Mouse (Mus musculus): ENCODE results near the gene Snx22. TPM values are rescaled to one million over a fixed set of nuclear protein-coding genes. Genes with fewer than 3 reads are reported as not detected.
A peak's percentile ranks its signal among the peaks of the same experiment; 100 is the strongest.

Snx22 gene
- total and polyA plus RNA-seq, 3 experiments: 0.49 to 15.0 TPM; not detected in 1

DNA sequence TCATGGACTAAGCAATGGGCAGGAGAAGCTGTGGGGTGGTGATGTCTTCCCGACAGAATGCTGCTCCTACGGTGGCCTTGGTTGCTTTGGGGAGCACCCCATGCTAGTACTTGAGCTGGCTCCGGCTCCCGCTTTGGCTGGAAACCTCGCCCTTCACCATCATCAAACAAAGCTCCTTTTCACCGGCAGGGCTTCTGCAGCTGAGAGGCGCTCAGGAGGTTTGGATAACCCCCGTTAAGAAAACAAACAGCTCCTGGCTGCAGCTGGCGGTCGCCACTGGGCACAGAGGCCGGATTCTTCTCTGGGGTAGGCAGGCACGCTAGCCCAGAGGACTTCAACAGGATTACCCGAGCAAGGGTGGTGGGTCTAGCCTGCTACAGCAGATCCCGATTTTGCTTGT lies 9.0 kb upstream of the Snx22 start:
- Histone ChIP-seq H3K4me1 (ENCODE audit: insufficient read depth, low read depth, low read length) (no peaks in the 10 kb centered on the region), H3K9me3 (replicated peaks) (peaks cover 3% of the 10 kb centered on the region; the same call in 1 of the 2 replicates), H3K4me3 (ENCODE audit: low read depth, low read length) (no peak overlapping the region), H3K27me3 (ENCODE audit: insufficient read depth, low read length) (peaks cover 51% of the 10 kb centered on the region), H3K36me3 (replicated peaks) (no peaks in the 10 kb centered on the region)
- TF ChIP-seq GATA2 (IDR thresholded peaks at IDR 0.05; ENCODE audit: borderline replicate concordance, low read depth, low read length) (no peak), CTCF (IDR thresholded peaks at IDR 0.05; ENCODE audit: low read depth, low read length) (no peak), TAL1 (conservative IDR thresholded peaks at IDR 0.05; ENCODE audit: low read depth, low read length) (no peak), POLR2AphosphoS5 (IDR thresholded peaks at IDR 0.05; ENCODE audit: insufficient replicate concordance, low read depth, low read length) (no peak), GATA1 (IDR thresholded peaks at IDR 0.05; ENCODE audit: borderline replicate concordance, low read length) (no peak)
- no peak for ATAC-seq (ENCODE audit: extremely low read depth, insufficient number of reproducible peaks, low FRiP score, poor library complexity, severe bottlenecking)
- no peak for DNase-seq (ENCODE audit: low spot score)

DNA sequence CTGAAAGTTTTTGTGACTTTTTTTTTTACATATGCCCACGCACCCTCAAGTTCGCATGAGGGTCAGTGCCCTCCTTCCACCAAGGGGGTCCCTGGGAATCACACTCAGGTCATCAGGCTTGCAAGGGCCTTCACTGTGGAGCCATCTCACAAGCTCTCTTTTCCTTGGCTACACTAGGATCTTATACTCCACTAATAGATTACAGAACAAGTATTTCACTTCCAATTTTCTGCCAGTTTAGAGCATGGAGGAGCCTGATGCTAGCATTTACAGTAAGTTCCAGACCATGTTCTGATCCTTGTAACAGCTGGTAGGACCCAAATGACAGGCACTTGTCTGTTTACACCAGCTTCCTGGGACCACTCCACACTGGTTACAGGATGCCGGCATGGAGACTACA lies 8.6 kb upstream of the Snx22 start:
- H3K36me3 ChIP-seq (replicated peaks): no peaks in the 10 kb centered on the region
- no peak for TF ChIP-seq CTCF (IDR thresholded peaks at IDR 0.05; ENCODE audit: low read depth, low read length)
- no peak for TF ChIP-seq GATA1 (IDR thresholded peaks at IDR 0.05; ENCODE audit: borderline replicate concordance, low read length)
- TF ChIP-seq POLR2AphosphoS5 (IDR thresholded peaks at IDR 0.05; ENCODE audit: insufficient replicate concordance, low read depth, low read length): no peak
- no peak for TF ChIP-seq TAL1 (conservative IDR thresholded peaks at IDR 0.05; ENCODE audit: low read depth, low read length)
- H3K4me3 ChIP-seq (ENCODE audit: low read depth, low read length): no peak overlapping the region
- H3K27me3 ChIP-seq (ENCODE audit: insufficient read depth, low read length): peaks cover 52% of the 10 kb centered on the region
- peaks cover 3% of the 10 kb centered on the region; the same call in 1 of the 2 replicates for H3K9me3 ChIP-seq (replicated peaks)
- H3K4me1 ChIP-seq (ENCODE audit: insufficient read depth, low read depth, low read length): no peaks in the 10 kb centered on the region
- ATAC-seq (ENCODE audit: extremely low read depth, insufficient number of reproducible peaks, low FRiP score, poor library complexity, severe bottlenecking): no peak
- DNase-seq (ENCODE audit: low spot score): no peak

- DNase-seq (ENCODE audit: low spot score) (no peak), ATAC-seq (ENCODE audit: extremely low read depth, insufficient number of reproducible peaks, low FRiP score, poor library complexity, severe bottlenecking) (no peak)
- H3K9me3 ChIP-seq (replicated peaks): peaks cover 3% of the 10 kb centered on the region; the same call in 1 of the 2 replicates
- H3K4me3 ChIP-seq (ENCODE audit: low read depth, low read length): no peak overlapping the region
- H3K27me3 ChIP-seq (ENCODE audit: insufficient read depth, low read length): peaks cover 48% of the 10 kb centered on the region
- H3K36me3 ChIP-seq (replicated peaks): peaks cover 1% of the 10 kb centered on the region
- H3K4me1 ChIP-seq (ENCODE audit: insufficient read depth, low read depth, low read length): peaks cover 23% of the 10 kb centered on the region
- TF ChIP-seq GATA1 (IDR thresholded peaks at IDR 0.05; ENCODE audit: borderline replicate concordance, low read length) (no peak), POLR2AphosphoS5 (IDR thresholded peaks at IDR 0.05; ENCODE audit: insufficient replicate concordance, low read depth, low read length) (no peak), CTCF (IDR thresholded peaks at IDR 0.05; ENCODE audit: low read depth, low read length) (no peak), GATA2 (IDR thresholded peaks at IDR 0.05; ENCODE audit: borderline replicate concordance, low read depth, low read length) (no peak), TAL1 (conservative IDR thresholded peaks at IDR 0.05; ENCODE audit: low read depth, low read length) (no peak)
Measured at GRCm38 (mm10) chr9:66072754-66073153, 3.2 kb upstream of the Snx22 start.

DNA sequence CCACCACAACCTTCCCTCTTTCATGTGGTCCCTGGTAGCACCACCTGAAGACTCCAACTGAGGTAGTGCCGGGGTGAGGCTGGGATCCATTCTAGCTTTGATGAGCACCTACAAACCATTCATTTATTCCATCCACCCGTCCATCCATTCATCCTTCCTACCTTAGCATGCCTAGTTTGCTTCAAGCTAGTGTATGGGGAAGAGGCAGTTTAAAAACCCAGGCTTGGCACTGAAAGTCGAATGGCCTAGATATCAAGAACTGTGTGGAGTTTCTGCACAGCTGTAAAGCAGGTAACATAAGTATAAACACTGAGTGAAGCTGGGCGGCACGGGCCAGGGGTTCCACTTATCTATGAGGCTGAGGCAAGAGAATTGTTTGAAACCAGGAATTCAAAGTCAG lies 632 bp upstream of the Snx22 start:
- ATAC-seq (ENCODE audit: extremely low read depth, insufficient number of reproducible peaks, low FRiP score, poor library complexity, severe bottlenecking): no peak
- no peak overlapping the region for H3K4me3 ChIP-seq (ENCODE audit: low read depth, low read length)

DNA sequence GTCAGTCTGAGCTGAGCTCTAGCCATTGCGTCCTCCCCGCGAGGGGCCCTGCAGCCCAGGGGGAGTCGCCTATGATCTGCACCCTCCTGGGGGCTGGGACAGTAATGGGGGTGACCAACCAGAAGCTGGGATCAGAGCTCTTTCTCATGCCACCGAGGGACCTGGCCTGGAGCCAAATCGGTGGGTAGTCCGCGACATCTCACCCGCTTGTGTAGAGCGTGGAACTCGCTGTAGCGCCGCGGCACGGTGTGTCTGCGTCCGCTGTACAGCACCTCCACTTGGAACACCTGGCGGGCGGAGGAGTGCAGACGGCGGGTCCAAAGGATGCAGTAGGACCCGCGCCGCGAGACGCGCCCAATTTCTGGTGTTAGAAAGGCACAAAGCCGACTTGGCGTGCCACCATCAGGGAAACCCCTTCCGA lies 538 bp downstream of the Snx22 start:
- Histone ChIP-seq H3K4me3 (ENCODE audit: low read depth, low read length) (peak overlapping the region; percentile 71; the same call in 1 of the 2 replicates), H3K36me3 (replicated peaks) (peaks cover 37% of the 10 kb centered on the region), H3K27me3 (ENCODE audit: insufficient read depth, low read length) (peaks cover 26% of the 10 kb centered on the region), H3K4me1 (ENCODE audit: insufficient read depth, low read depth, low read length) (peaks cover 23% of the 10 kb centered on the region), H3K9me3 (replicated peaks) (0 out of 2 replicates have a peak, but pooled peaks cover 3% of the 10 kb centered on the region)
- ATAC-seq (ENCODE audit: extremely low read depth, insufficient number of reproducible peaks, low FRiP score, poor library complexity, severe bottlenecking) (no peak), DNase-seq (ENCODE audit: low spot score) (no peak)
- TF ChIP-seq GATA1 (IDR thresholded peaks at IDR 0.05; ENCODE audit: borderline replicate concordance, low read length) (no peak), CTCF (IDR thresholded peaks at IDR 0.05; ENCODE audit: low read depth, low read length) (no peak), TAL1 (conservative IDR thresholded peaks at IDR 0.05; ENCODE audit: low read depth, low read length) (no peak), GATA2 (IDR thresholded peaks at IDR 0.05; ENCODE audit: borderline replicate concordance, low read depth, low read length) (no peak), POLR2AphosphoS5 (IDR thresholded peaks at IDR 0.05; ENCODE audit: insufficient replicate concordance, low read depth, low read length) (no peak)

More for the DNA sequence above, 632 bp upstream of the Snx22 start:
- DNase-seq (ENCODE audit: low spot score): no peak
- Histone ChIP-seq H3K4me1 (ENCODE audit: insufficient read depth, low read depth, low read length) (peaks cover 23% of the 10 kb centered on the region), H3K36me3 (replicated peaks) (peaks cover 27% of the 10 kb centered on the region), H3K9me3 (replicated peaks) (peaks cover 3% of the 10 kb centered on the region; the same call in 1 of the 2 replicates), H3K27me3 (ENCODE audit: insufficient read depth, low read length) (peaks cover 37% of the 10 kb centered on the region)
- TF ChIP-seq POLR2AphosphoS5 (IDR thresholded peaks at IDR 0.05; ENCODE audit: insufficient replicate concordance, low read depth, low read length): no peak
- TF ChIP-seq GATA2 (IDR thresholded peaks at IDR 0.05; ENCODE audit: borderline replicate concordance, low read depth, low read length): no peak
- TF ChIP-seq TAL1 (conservative IDR thresholded peaks at IDR 0.05; ENCODE audit: low read depth, low read length): no peak

DNA sequence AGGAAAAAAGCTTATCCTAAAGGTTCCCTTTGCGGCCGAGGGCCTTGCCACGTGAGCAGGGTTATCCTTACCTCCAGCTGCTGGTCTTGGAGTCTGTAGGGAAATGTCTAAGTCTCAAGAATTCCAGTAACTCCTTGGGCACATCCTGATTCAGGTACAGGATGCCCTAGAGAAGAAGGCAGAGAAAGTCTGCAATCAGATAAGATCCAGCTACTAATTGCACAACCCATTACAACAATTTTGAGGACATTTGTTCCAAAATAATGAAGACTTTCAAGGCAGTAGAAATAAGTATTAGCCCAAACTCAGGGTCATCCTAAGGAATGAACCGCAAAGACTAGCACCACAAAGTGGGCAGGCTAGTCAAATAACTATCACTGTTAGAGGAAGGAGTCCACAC lies 1.5 kb downstream of the Snx22 start:
- 0 out of 2 replicates have a peak, but pooled peaks cover 3% of the 10 kb centered on the region for H3K9me3 ChIP-seq (replicated peaks)
- peaks cover 46% of the 10 kb centered on the region for H3K36me3 ChIP-seq (replicated peaks)
- H3K4me1 ChIP-seq (ENCODE audit: insufficient read depth, low read depth, low read length): peaks cover 25% of the 10 kb centered on the region
- TF ChIP-seq POLR2AphosphoS5 (IDR thresholded peaks at IDR 0.05; ENCODE audit: insufficient replicate concordance, low read depth, low read length) (no peak), GATA2 (IDR thresholded peaks at IDR 0.05; ENCODE audit: borderline replicate concordance, low read depth, low read length) (no peak), TAL1 (conservative IDR thresholded peaks at IDR 0.05; ENCODE audit: low read depth, low read length) (no peak), GATA1 (IDR thresholded peaks at IDR 0.05; ENCODE audit: borderline replicate concordance, low read length) (no peak), CTCF (IDR thresholded peaks at IDR 0.05; ENCODE audit: low read depth, low read length) (no peak)
- ATAC-seq (ENCODE audit: extremely low read depth, insufficient number of reproducible peaks, low FRiP score, poor library complexity, severe bottlenecking) (no peak), DNase-seq (ENCODE audit: low spot score) (no peak)
- no peak overlapping the region for H3K4me3 ChIP-seq (ENCODE audit: low read depth, low read length)
- peaks cover 20% of the 10 kb centered on the region for H3K27me3 ChIP-seq (ENCODE audit: insufficient read depth, low read length)

All from G1E (cell line).